In the genomic region with DNA sequence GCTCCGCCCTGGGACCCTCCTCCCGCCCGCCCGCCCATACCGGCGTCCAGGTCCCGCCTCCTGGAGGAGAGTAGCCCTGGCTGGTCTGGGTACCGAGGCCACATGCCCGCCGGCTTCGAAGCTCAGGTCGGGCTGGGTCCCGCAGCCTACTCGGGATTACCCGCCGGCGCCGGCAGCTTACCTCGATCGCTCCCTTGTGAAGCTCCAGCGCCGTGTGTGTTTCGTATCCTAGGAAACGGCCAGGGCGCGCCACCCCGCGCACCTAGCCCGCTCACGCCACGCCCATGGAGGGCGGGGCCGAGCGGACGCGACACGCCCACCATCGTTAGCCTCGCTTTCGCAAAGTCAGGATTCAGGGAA, we compare ENCODE assay signal across 8 mouse cellular contexts. TPM values are rescaled to one million over a fixed set of nuclear protein-coding genes. Genes with fewer than 3 reads are reported as not detected.
DNase-seq lines count a peak whose midpoint lies in the region; ATAC-seq and TF ChIP-seq lines count a peak whose summit lies in the region.

A gene (minus strand): TSS at position 286 of the 360 bp plus-strand sequence.

- WGBS in forebrain, embryonic 14.5 days, result under 1% methylated on average over 28 of the region's 40 CpGs

- H3K27ac ChIP-seq in MEL (ENCODE audit: control insufficient read depth, low read depth, low read length), result no peak within 1 kb of the TSS
- H3K27ac ChIP-seq in forebrain, embryonic 14.5 days (ENCODE audit: low read depth, low read length), result no peak within 1 kb of the TSS

- H3K9me3 ChIP-seq in MEL (replicated peaks; ENCODE audit: insufficient read depth, low read length), result no peaks in the 10 kb centered on the region
- H3K9me3 ChIP-seq in forebrain, embryonic 14.5 days (replicated peaks; ENCODE audit: control insufficient read depth, low read length), result no peaks in the 10 kb centered on the region
- no peaks in the 10 kb centered on the region for H3K9me3 ChIP-seq in megakaryocyte, embryonic 14.5 days

- H3K9ac ChIP-seq in MEL (ENCODE audit: control insufficient read depth, low read depth, low read length, poor library complexity, severe bottlenecking), result no peak within 1 kb of the TSS
- H3K9ac ChIP-seq in forebrain, embryonic 14.5 days (ENCODE audit: low read length), result peak within 1 kb of the TSS; percentile 46

- H3K27me3 ChIP-seq in MEL (ENCODE audit: control insufficient read depth in 1 of 2, insufficient read depth in 2 of 2, low read length in 2 of 2), result peaks cover 0 to 2% of the 10 kb centered on the region in 2 experiments; a peak in 2 of 4 replicates
- peaks cover 6% of the 10 kb centered on the region; the same call in 1 of the 2 replicates for H3K27me3 ChIP-seq in forebrain, embryonic 14.5 days (replicated peaks; ENCODE audit: control insufficient read depth, insufficient read depth, low read length)
- H3K27me3 ChIP-seq in megakaryocyte, embryonic 14.5 days (replicated peaks), result peaks cover 61% of the 10 kb centered on the region

- H3K36me3 ChIP-seq in MEL (ENCODE audit: control insufficient read depth in 1 of 2, insufficient read depth in 2 of 2, low read length in 2 of 2), result no peaks in the 10 kb centered on the region
- H3K36me3 ChIP-seq in forebrain, embryonic 14.5 days (ENCODE audit: control insufficient read depth, insufficient read depth, low read length), result no peaks in the 10 kb centered on the region
- H3K36me3 ChIP-seq in megakaryocyte, embryonic 14.5 days (replicated peaks; ENCODE audit: low read length), result no peaks in the 10 kb centered on the region

- H3K4me3 ChIP-seq in MEL (ENCODE audit: control insufficient read depth in 1 of 2, insufficient read depth in 1 of 2, low read depth in 2 of 2, low read length in 2 of 2), result no peak within 1 kb of the TSS
- peak within 1 kb of the TSS; percentile 35 for H3K4me3 ChIP-seq in forebrain, embryonic 14.5 days (ENCODE audit: low read depth, low read length)
- H3K4me3 ChIP-seq in megakaryocyte, embryonic 14.5 days (replicated peaks), result peak within 1 kb of the TSS; percentile 89

- H3K79me2 ChIP-seq in MEL (ENCODE audit: control insufficient read depth, insufficient read depth, low read length, poor library complexity), result no peaks in the 10 kb centered on the region

- peak; percentile 45; the same call in 1 of the 2 replicates for ATAC-seq in cerebellum, adult (ENCODE audit: insufficient number of reproducible peaks, low FRiP score, low TSS enrichment)
- ATAC-seq in forebrain, embryonic 14.5 days, result peak; percentile 93

- no peak for TF ChIP-seq POLR2A in MEL (IDR thresholded peaks at IDR 0.05; ENCODE audit: control insufficient read depth in 1 of 2, insufficient read depth in 1 of 2, low read depth in 1 of 2, low read length in 2 of 2, poor library complexity in 1 of 2)

- peak within 1 kb of the TSS; percentile 73 for H3K4me2 ChIP-seq in forebrain, embryonic 14.5 days (ENCODE audit: low read length)

- no peaks in the 10 kb centered on the region for H3K4me1 ChIP-seq in MEL (ENCODE audit: control insufficient read depth in 1 of 2, insufficient read depth in 2 of 2, low read length in 2 of 2)
- 0 out of 2 replicates have a peak, but pooled peaks cover 4% of the 10 kb centered on the region for H3K4me1 ChIP-seq in forebrain, embryonic 14.5 days (ENCODE audit: control insufficient read depth, insufficient read depth, low read length)
- H3K4me1 ChIP-seq in megakaryocyte, embryonic 14.5 days, result peaks cover 15% of the 10 kb centered on the region

- TF ChIP-seq EP300 in MEL (IDR thresholded peaks at IDR 0.05; ENCODE audit: low read depth in 1 of 2, low read length in 2 of 2), result no peak

- peak; percentile 26 for DNase-seq in MEL (ENCODE audit: low read depth, low spot score)
- DNase-seq in forebrain, embryonic 14.5 days (ENCODE audit: low spot score), result peak; percentile 82
- DNase-seq in induced T-regulatory cell, adult 2 months (ENCODE audit: low read depth), result peak; percentile 72
- DNase-seq in left cerebral cortex, adult 9 months (ENCODE audit: low spot score in 2 of 2), result peak; percentile 59 to 71
- DNase-seq in right cerebral cortex, postnatal 14 days, result peak; percentile 64
- DNase-seq in urinary bladder, postnatal 36 days (ENCODE audit: low spot score in 2 of 2), result peak; percentile 32 to 57

- no peak for TF ChIP-seq CTCF in MEL (IDR thresholded peaks at IDR 0.05 in 2 of 3, conservative IDR thresholded peaks at IDR 0.05 in 1 of 3; ENCODE audit: control insufficient read depth in 1 of 3, insufficient read depth in 1 of 3, low read depth in 2 of 3, low read length in 3 of 3, poor library complexity in 1 of 3, severe bottlenecking in 1 of 3)

- no peak for TF ChIP-seq RAD21 in MEL (IDR thresholded peaks at IDR 0.05; ENCODE audit: low read depth, low read length)

TF ChIP-seq in MEL, 35 proteins besides CTCF, POLR2A, EP300 and RAD21:
- TF ChIP-seq USF2 (IDR thresholded peaks at IDR 0.05; ENCODE audit: borderline replicate concordance in 1 of 2, insufficient read depth in 1 of 2, low read depth in 1 of 2, low read length in 2 of 2) (no peak), JUND (IDR thresholded peaks at IDR 0.05; ENCODE audit: low read depth, low read length) (no peak), ELF1 (IDR thresholded peaks at IDR 0.05; ENCODE audit: low read depth, low read length) (no peak), RCOR1 (IDR thresholded peaks at IDR 0.05; ENCODE audit: low read depth, low read length) (no peak), MXI1 (IDR thresholded peaks at IDR 0.05; ENCODE audit: low read depth, low read length) (no peak), MAZ (IDR thresholded peaks at IDR 0.05; ENCODE audit: low read depth, low read length) (no peak), MYB (IDR thresholded peaks at IDR 0.05; ENCODE audit: low read depth, low read length) (no peak), ZNF384 (IDR thresholded peaks at IDR 0.05; ENCODE audit: low read depth, low read length) (no peak), CHD1 (IDR thresholded peaks at IDR 0.05; ENCODE audit: low read depth, low read length) (no peak), CHD2 (IDR thresholded peaks at IDR 0.05; ENCODE audit: low read length) (no peak), MEF2A (IDR thresholded peaks at IDR 0.05; ENCODE audit: extremely low read depth, insufficient replicate concordance, low read depth, low read length, poor library complexity, severe bottlenecking) (no peak), ETS1 (IDR thresholded peaks at IDR 0.05; ENCODE audit: low read depth, low read length) (no peak), USF1 (IDR thresholded peaks at IDR 0.05; ENCODE audit: low read depth, low read length) (no peak), UBTF (IDR thresholded peaks at IDR 0.05; ENCODE audit: borderline replicate concordance, insufficient read depth, low read depth, low read length) (no peak), TBP (IDR thresholded peaks at IDR 0.05; ENCODE audit: low read depth, low read length) (no peak), HCFC1 (IDR thresholded peaks at IDR 0.05; ENCODE audit: low read depth, low read length) (no peak), MYC (IDR thresholded peaks at IDR 0.05; ENCODE audit: low read depth, low read length) (no peak), ZC3H11A (IDR thresholded peaks at IDR 0.05; ENCODE audit: low read depth, low read length) (no peak)

RNA-seq across cellular contexts. Expression of the gene that starts here (rescaled TPM):
- not detected in 2 replicates for total RNA-seq in MEL (2012; rRNA removed)
- polyA plus RNA-seq in MEL (2012; ENCODE audit: insufficient read depth in 1 of 2, insufficient read length in 2 of 2, low read depth in 1 of 2, low replicate concordance in 2 of 2, missing spikeins in 1 of 2), result not detected
- polyA plus RNA-seq in forebrain, embryonic 14.5 days (2014; fragmentation: Nextera tagmentation; extraction: Ambion mirVana), result 1.2 and 1.8 TPM in 2 replicates
- not detected in 2 replicates for polyA plus RNA-seq in megakaryocyte, embryonic 14.5 days (2012; ENCODE audit: insufficient read depth, low replicate concordance)

Comparison
In these comparisons a context has a peak if more than half of its experiments do, and no peak if none do; other contexts are left out.
1. Peak in DNase-seq in MEL; RNA of the gene not detected or under 1 TPM.
2. DNase-seq: peak in every context shown above with its lines; median percentile 82 in forebrain, embryonic 14.5 days; 72 in induced T-regulatory cell, adult 2 months; 65 in left cerebral cortex, adult 9 months; 64 in right cerebral cortex, postnatal 14 days; 44 in urinary bladder, postnatal 36 days; 26 in MEL.
3. H3K4me3 ChIP-seq: peak in forebrain, embryonic 14.5 days (single experiment) and megakaryocyte, embryonic 14.5 days (single experiment); none in MEL (0 of 2).